Mouse (Mus musculus): Measurements from ENCODE around the gene Sema6d. TPM values are rescaled to one million over a fixed set of nuclear protein-coding genes. Genes with fewer than 3 reads are reported as not detected.
"Not testable (repeated sequence)": the region's sequence is repeated elsewhere in the genome, so short reads cannot be mapped to it uniquely, and the experiment has no call there.

Gene Sema6d
- total RNA-seq, 4 experiments from 2014 or later, result 15.2 to 21.4 (median 15.9) TPM

GRCm38 (mm10) chr2:124291145-124291544, 201.4 kb downstream of the Sema6d start:
- DNase-seq (ENCODE audit: low spot score), result no peak

DNA sequence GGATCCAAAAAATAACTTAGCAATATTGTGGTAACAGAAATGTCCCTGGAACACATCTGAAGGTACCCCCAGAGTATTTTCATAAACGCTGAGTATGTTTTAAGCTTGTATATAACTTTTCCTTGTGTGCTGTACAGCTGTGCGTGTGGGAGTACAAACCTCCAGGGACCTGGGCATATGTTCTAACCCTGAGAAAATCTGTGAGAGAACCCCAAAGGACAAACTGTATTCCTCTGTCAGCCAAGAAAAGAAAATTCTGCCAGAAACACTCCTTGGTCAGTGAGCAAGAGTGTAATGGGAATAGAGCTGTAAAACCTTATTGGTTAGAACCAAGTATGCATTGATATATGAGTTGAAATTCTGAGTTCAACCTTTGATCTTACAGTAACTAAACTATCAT, 203.8 kb downstream of the Sema6d start:
- peak; percentile 23 for DNase-seq (ENCODE audit: low spot score)

- peak; percentile 29 for DNase-seq (ENCODE audit: low spot score)
These were observed 208.6 kb downstream of the Sema6d start for GRCm38 (mm10) chr2:124298351-124298750.

DNA sequence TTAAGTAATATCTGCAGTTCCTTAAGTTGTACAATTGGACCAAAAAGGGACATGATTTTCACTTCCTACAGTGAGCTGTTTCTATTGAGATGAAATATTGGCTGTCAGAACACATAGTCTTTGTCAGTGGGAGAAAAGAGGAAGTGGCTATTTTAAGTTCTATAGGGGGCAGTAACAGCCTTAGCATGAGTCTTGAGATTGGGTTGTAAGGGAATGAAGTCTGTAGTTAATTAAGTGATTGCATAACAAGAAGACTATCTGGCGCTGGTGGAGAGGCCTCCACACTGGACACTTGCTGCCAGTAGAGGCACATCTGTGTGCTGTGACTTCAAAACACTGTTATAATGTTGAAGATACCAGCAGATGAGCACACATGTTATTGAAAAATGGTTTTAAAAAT, 209.1 kb downstream of the Sema6d start:
- peak; percentile 70 for DNase-seq (ENCODE audit: low spot score)

DNA sequence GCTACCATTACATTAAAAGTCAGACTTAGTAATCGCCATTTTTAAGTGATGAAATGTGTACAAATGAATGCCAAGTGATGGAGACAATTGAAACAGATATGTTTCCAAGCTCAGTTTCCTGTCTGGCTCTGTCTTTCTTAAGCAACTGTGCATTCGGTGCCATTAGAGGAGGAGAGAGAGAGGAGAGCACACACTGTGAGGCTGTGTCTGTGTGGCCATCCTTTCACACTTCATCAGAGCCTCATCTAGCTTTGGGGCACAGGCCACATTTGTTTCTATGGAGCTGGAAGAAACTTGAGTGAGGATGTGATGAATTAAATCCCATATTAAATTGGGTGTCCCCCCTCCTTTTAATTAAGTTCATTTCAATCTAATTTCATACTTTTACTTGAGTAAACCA, 218.8 kb downstream of the Sema6d start:
- DNase-seq (ENCODE audit: low spot score), result no peak

DNA sequence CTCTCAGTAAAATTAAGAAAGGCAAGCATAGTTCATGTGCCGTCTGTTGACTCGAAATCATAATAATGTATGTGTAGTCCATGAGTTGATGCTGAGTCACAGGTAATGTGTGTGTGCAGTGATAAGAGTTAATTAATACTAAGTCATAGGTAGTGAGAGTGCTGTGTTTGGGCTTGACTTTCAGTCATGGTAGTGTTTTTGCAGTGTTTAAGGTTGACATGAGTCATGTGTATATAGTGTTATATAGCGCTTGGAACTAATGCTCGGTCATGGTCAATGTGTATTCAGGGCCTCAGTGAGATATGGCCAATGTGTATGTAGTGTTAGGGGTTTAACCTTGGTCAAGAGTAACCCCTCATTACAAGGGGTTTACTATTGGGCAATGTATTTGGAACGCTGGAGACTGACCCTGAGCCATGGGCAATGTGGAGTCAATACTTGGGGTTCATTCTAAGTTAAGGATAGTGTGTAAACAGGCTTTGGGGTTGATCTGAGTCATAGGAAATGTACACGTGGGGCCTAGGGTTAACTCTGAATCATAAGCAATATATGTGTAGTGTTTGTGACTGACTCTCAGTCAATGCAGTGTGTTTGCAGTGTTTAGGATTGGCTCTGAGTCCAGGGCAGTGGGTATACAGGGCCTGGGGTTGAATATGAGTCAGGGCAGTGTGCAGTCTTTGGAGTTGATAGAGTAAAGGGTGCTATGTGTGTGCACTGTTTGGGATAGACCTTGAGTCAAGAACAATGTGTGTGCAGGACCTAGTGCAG, 219.8 kb downstream of the Sema6d start:
- DNase-seq (ENCODE audit: low spot score), result no peak

GRCm38 (mm10) chr2:124322528-124323215, 232.9 kb downstream of the Sema6d start:
- no peak for DNase-seq (ENCODE audit: low spot score)

DNA sequence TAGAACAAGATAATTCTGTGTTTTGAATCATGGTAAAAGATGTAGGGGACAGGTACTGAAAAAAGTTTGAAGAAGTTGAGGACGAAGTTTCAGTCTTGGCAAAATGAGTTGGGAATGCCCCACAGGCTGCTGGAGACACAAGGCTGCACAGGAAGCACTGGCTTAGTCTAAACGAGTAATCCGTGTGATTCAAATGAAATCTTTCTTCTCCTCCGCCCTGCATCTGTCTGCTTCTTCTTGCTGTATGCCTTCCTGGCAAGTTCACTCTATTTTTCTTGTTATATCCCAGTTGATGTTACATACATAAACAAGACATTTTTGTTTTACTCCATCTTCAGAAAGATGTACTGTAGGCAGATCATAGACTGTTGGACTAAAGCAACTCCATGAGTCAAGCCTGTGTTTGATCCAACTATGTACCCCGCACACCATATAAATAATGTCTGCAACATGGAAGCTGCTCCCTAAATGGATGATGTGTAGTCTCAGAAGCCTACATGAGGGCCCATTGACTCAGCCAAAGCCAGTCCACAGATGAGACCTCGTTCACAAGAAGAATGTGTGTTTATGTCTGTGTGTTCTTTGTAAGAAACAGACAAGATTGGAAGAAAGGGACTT, 234.4 kb downstream of the Sema6d start:
- no peak for DNase-seq (ENCODE audit: low spot score)

GRCm38 (mm10) chr2:124329473-124330130, 239.8 kb downstream of the Sema6d start:
- DNase-seq (ENCODE audit: low spot score), result no peak

GRCm38 (mm10) chr2:124332890-124333289, 243.1 kb downstream of the Sema6d start:
- no peak for DNase-seq (ENCODE audit: low spot score)

DNA sequence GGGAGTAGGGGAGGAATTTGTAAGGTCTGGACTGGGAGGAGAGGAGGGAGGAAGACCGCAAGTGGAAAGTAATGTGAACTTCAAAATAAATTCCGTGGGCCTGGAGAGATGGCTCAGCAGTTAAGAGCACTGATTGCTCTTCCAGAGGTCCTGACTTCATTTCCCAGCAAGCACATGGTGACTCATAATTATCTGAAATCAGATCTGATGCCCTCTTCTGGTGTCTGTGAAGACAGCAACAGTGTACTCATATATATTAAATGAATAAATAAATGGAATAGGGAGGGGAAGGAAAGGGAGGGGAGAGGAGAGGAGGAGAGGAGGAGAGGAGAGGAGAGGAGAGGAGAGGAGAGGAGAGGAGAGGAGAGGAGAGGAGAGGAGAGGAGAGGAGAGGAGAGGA, 244.9 kb downstream of the Sema6d start:
- not testable (repeated sequence) for DNase-seq (ENCODE audit: low spot score)

- DNase-seq (ENCODE audit: low spot score), result no peak
These were observed 248.5 kb downstream of the Sema6d start for GRCm38 (mm10) chr2:124338296-124338695.

DNA sequence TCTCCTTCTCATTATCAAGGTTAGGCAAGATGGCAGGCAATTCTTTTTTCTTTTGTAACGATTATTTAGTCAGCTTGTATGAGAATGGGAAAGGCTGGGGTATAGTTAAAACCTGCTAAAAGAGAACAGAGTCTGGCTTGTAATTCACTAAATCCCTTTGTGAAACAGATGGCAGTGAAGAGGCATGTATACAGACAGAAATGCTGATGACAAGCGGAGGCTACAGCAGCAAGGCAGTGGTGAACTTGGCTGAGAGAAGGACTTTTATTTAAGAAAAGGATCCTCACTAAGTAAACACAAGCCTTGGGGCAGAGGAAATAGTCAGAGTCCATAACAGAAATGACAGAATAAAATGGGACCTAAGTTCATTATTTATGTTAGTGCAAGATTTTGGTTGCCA, 264.4 kb downstream of the Sema6d start:
- no peak for DNase-seq (ENCODE audit: low spot score)

DNA sequence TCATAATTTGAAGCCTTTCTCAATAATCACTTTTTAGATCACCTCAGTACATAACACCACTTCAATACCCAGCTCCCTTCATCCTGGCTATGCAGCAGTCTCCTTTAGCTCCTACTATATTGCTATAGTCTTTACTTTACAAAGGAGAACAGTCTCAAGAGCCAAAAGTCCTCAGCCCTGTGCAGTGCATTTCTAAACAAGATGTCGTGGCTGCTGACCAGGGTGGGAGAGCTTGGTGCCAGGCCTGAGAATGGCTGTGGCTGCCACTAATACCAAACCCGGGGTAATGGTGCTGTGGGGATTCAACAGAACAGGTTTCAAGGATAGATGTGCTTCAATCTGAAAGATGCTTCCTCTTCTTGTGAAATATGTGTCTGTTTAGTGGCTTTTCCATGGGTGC, 264.9 kb downstream of the Sema6d start:
- DNase-seq (ENCODE audit: low spot score), result no peak

DNA sequence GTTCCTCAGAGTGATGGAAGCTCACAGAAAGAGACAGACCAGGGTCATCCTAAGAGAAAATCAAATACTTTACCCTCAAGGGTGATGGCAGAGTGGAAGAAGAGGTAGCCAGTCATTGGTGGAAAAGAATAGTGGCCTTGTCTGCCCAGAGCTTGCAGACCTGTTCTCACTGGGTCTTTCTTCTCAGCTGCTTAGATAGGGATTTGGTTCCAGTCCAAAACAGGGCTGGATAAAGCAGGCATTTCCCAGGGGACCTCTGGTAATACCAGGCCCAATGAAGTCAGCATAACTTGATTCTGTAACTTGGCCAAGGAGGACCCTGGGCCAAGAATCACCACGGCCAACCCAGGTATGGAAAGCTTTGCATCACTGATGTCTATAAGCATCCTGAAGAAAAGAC, 279.5 kb downstream of the Sema6d start:
- peak; percentile 31 for DNase-seq (ENCODE audit: low spot score)

DNA sequence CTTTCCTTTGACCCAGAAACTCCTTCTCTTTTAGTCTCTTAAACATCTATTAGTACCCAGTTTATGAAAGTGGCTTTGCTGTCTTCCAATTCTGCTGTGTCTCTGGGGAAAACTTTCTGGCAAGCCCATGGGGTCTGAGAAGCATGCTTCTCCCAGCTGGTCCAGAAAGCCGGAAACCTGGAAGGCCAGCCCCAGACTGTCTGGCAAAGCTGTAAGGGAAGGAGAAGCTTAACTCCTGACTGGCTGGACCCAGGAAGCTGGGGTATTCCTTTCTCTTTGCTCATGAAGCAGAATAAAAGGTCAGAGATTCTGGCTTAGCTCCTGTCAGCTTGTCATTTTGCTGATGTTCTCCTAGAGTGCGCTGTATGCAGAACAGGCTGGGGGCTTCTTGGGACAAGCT, 280.2 kb downstream of the Sema6d start:
- DNase-seq (ENCODE audit: low spot score), result peak; percentile 90

DNA sequence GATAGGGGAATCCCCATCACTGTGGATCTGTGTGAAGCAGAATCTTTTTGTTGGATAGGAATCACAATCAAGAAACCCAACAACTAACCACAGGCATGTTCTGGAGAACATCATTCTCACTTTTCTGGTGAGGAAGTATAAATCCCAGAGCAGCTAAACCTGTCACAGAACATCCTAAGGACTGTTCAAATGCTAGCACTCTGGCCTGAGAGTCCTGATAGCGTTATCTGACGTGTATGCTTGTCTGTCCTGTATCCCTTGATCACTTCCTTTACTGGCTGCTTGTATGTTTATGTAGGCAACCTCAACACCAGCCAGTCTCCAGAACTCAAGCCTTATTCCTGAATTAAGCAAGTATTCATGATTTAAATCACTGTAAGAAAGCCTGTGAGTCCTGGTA, 281.6 kb downstream of the Sema6d start:
- no peak for DNase-seq (ENCODE audit: low spot score)

GRCm38 (mm10) chr2:124385053-124385452, 295.3 kb downstream of the Sema6d start:
- no peak for DNase-seq (ENCODE audit: low spot score)

DNA sequence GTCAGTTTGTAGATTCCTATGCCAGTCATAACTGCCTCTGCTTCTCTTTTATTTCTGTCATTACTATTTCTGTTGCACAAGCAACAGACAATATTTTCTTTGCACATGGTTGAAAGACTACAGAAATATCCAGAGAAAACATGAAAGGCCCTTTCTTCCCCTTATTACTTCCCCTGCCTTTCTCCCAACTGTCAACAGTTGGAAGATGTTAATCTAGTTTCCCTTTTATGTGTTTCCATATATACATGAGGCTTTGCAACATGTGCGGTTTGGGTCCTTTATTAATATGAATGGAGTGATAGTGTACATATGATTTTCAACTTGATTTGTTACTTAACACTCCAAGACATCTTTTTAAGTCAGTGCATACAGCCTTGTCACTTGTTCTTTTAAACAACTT, 296.0 kb downstream of the Sema6d start:
- no peak for DNase-seq (ENCODE audit: low spot score)

- DNase-seq (ENCODE audit: low spot score), result no peak
These were observed 298.5 kb downstream of the Sema6d start for GRCm38 (mm10) chr2:124388269-124388668.

DNA sequence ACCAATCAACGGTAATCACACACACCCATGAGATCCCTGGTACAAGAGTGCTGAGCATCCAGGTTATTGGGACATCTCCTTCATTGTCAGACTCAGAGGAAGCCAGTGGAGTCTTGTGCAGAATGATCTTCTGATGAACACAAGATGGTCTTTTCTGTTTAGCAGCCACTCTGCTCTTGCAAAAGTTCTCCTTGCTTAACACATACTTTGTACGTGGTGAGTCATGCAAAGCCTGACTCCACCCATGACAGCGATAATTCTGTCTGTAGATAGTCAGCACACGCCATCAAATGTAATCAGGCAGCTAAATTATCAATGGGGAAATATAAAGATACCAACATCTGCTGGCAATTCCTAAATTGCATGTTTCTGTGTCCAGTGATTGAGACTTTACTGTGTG, 307.0 kb downstream of the Sema6d start:
- no peak for DNase-seq (ENCODE audit: low spot score)

DNA sequence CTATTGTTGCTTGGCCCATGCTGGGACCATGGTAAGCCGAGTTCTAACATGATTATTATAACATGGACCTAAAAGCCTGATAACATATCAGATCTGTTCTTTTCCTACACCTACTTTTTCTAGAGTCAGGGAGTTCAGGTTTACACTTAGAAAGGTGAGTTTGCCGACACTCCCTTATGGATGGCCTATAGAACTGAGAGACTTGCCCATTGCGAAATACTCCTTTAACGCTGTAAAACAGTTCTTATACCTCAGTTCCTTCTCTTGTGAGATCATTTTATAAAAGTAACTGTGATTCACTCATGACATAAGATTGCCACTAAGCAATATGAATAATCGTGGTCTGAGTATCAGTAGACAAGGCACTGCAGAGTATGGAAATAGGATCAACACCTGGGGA, 307.5 kb downstream of the Sema6d start:
- DNase-seq (ENCODE audit: low spot score), result no peak
